Mouse (Mus musculus) regulatory T cell (primary cell): ENCODE measurements around the gene Slc27a5.

Source experiments
- in situ Hi-C: fragments of 300-600 bp; cut with MboI, MseI; formaldehyde crosslinking; loops from one replicate; pipeline ENCODE4 v1.15.1; 2025; ENCODE audit warnings: high pct_unique_total_duplicates

Slc27a5 gene

GRCm38 (mm10) chr7:13024805-13025204, 26.8 kb upstream of the Slc27a5 start:
- in situ Hi-C loops: no loop called here

- in situ Hi-C loops: no loop called here
Observed at GRCm38 (mm10) chr7:13023928-13024731, 26.1 kb upstream of the Slc27a5 start.

- in situ Hi-C loops: no loop called here
Observed at GRCm38 (mm10) chr7:13022773-13023535, 25.0 kb upstream of the Slc27a5 start.

DNA sequence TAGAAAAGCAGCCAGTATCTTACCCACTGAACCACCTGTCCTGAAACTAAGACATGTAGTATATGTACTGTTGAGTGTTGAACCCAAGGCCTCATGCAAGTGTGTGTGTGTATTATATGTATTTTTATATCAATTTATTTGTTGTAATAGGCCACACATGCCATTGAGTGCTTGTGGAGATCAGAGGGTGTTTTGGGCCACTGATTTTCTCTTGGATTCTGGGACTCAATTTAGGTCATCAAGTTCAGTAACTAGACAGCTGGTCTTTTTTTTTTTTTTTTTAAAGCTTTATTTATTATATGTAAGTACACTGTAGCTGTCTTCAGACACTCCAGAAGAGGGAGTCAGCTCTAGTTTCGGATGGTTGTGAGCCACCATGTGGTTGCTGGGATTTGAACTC, 17.2 kb upstream of the Slc27a5 start:
- in situ Hi-C loops: no loop called here

DNA sequence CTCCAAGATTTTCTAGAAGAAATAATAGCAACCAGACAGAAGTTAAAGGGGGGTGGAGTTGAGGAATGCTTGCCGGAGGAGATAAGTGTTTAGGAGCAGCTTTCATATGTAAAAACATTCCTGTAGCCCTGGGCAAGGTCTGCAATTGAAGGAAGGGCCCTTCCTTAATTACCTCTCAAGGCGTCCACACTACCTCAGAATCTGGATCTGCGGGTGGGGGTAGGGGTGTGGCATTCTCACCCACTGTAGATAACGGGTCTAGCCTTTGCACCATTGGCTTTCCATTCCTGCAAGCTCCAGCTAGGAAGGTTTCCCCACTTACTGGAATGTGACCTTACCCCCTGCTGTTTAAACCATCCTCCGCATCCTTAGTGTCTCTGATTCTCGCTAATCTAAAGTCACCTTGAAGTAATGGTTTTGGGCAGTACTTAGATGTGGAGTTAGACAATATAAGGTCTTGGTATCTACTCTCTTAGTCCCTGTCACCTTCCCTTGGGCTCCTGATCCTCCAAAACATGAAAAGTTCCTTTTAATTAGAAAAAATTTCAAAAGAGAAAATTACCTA, 16.4 kb upstream of the Slc27a5 start:
- in situ Hi-C loops: no loop called here

DNA sequence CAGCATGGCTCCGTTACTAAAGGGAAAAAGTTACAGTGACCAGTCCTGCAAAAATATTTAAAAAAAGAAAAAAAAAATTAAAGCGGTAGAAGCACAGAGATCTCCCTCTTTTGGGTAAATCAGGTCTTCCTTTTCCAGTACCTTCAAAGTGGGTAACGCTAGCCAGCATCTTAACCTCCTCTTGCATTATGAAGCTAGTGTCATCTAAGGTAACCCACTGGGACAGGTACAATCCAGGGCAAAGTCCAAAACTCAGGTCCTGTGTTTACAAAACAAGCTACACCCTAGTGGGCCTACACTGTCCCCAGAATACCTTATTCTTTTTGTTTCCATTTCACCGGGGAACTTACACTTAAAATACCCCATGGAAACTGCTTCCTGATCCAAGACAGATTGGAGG, 15.7 kb upstream of the Slc27a5 start:
- in situ Hi-C loops: no loop called here

GRCm38 (mm10) chr7:13010005-13010908, 12.3 kb upstream of the Slc27a5 start, which contains the start of gene Zbtb45:
Zbtb45 (minus strand) TSS chr7:13010034.
- in situ Hi-C loops: no loop called here

DNA sequence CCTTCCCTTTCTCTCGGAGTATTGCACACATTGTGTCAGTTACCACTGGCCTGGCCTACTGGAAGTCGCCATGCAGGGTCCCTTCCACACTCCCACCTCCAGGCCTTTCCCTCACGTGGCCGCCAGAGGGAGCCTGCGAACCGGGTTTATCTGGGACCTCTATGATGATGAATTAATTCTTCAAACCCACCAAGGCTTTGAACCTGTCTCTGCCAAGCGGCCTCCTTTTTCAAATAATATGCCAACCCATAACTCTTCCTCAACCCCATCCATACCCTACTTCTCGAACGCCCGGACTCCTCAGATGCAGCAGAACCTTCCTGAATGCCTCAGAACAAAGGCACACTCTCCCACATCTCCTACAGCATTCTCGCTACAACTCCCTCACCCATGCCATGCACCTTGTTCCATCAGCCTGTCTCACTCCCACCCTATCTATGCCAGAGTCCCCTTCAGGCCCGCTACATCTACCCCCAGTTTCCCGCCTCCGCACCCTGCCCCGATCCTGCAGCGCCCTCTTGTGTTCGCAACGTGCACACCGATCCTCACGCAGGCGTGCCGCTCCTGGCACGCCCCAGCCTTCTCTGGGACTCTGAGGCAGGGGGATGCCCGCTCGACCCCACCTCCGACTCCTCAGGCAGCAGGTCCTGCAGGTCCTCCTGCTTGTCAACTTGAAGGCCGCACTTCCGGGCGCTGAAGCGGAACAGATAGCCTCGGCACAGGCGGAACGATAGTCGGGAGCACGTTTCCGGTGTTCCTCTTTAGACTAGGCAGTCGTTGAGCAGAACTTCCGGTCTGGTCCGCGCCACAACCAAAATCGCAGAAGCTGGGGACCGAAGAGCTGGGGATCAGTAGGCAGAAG, 11.4 kb upstream of the Slc27a5 start:
- in situ Hi-C loops: loop anchor here (5.0 kb wide), 2 partner anchors 33 to 182 kb away; no protein-coding TSS in a partner anchor

DNA sequence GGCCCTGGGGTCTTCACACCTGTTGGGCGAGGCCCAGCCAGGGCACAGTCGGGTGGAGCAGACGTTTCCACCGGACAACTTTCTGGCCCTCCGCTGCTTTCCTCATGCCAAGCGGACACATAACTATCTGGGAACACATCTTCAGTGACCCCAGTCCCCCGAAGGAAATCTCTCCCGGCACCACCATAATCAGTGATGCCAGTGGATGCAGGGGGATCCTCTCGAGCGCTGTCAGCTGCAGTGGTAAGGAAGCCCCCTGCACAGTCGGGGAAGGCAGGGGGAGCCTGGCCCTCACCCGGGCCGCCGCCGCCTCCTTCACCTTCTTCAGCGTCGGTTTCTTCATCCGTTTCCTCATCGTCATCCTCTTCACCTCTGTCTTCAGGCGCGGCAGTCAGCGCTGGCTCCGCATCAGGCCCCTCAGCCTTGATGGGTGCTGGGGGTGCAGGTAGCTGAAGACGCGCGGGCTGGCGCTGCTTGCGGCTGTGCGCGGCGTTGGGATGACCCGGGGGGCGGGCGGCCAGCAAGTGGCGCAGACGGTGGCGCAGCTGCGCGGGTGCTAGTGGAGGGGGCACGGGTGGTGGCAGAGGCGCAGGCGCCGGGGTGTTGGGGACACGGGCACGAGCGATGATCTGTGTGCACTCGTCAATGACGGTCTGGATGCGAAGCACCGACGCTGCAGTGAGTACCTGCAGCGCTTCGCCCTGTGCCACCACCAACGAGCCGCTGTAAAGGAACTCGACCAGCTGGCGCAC, 9.5 kb upstream of the Slc27a5 start:
- in situ Hi-C loops: loop anchor here (5.0 kb wide), 2 partner anchors 35 to 180 kb away; no protein-coding TSS in a partner anchor

DNA sequence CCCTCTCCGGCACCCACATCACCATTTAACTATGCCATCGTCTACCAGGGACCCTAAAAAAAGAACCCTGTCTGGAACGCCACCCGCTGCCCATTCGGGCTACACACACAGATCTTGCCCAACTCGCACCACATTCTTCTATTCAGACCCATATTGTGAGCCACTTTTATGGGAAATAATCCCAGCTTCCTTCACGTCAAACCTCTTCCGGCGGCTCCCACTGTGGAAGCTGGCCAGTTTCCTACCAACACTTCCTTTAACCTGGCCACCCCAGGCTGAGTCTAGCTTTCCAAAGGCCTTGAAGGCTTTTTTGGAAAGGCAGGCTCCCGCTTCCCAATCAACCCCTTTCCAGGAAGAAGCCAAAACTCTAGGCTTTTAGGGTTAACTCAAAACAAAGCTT, 8.5 kb upstream of the Slc27a5 start:
- in situ Hi-C loops: loop anchor here (5.0 kb wide), 2 partner anchors 36 to 179 kb away; no protein-coding TSS in a partner anchor

DNA sequence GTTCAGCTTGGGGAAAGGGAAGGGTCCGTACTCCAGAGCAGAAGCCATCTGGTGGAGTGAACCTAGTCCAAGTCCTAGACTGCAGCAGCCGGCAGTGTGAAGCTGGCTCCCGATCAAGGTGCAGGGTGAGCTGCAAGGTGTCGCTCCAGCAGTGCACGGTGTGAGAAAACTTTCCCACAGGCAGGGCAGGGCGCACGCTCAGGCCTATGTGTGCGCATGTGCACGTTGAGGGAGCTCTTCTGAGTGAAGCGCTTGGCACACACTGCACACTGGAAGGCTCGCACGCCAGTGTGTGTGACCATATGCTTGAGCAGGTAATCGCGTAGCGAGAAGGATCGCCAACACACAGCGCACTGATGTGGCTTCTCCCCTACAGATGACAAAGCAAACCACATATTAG, 8.0 kb upstream of the Slc27a5 start:
- in situ Hi-C loops: loop anchor here (5.0 kb wide), 2 partner anchors 36 to 179 kb away; no protein-coding TSS in a partner anchor

GRCm38 (mm10) chr7:13003380-13003779, 5.4 kb upstream of the Slc27a5 start:
- in situ Hi-C loops: no loop called here

GRCm38 (mm10) chr7:13001584-13001983, 3.6 kb upstream of the Slc27a5 start:
- in situ Hi-C loops: no loop called here

DNA sequence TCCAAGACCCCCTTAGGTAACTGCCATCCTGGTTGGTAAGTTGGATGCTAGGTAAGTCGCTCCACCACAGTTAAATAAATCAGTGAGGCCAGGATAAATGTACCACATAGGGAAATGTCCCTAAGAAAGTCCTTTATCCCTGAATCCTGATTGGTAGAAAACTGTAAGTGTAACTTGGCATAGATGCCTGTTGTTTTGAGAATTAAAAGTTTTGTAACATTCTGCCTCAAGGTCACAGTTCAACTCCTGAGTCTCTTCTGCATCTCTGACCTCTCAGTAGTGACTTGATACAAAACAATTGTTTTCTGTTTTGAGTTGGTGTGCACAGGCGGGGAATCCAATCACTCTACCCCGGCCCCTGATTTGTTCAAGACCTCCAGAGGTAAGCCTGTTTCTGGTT, 859 bp upstream of the Slc27a5 start, which contains the start of gene Trim28:
Gene Trim28, plus strand, starts transcription at position 264 of the 400 bp plus-strand sequence.
- in situ Hi-C loops: no loop called here

DNA sequence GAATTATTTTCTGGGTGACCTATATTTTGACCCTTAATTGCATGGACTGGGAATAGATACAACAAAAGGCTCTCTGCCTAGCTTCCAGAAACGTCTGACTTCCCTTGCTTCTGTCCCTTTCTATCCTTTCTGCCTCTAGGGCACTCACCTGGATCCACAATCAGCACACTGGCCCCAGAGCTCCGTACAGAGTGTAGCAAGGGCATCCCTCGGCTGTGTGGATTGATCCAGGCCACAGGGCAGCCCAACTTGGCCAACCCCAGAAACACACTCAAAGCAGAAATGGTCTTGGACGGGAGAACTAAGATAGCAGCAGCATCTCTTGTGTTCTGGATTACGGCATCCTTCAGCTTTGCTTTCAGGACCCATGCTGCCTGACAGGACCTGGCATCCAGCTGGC, 762 bp downstream of the Slc27a5 start:
- in situ Hi-C loops: no loop called here

DNA sequence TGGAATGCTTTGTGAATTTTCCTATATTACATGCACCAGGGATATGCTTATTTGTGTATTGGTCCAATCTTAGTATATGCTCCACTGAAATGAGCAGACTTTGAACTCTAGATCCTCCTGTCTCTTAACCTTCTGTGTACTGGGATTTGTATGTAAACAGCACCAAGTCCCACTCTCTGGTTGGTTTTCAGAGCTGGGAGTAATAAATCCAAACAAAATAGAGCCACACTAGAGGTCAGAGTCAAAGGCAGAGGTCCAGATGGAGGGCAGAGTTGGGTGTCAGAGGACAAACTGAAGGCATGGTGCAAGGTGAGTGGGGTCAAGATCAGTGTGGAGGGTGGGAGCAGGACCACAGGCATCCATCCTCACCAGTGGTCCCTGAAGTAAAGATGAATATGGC, 2.1 kb downstream of the Slc27a5 start:
- in situ Hi-C loops: no loop called here

GRCm38 (mm10) chr7:12993148-12993547, 4.8 kb downstream of the Slc27a5 start:
- in situ Hi-C loops: no loop called here

GRCm38 (mm10) chr7:12992222-12992621, 5.8 kb downstream of the Slc27a5 start:
- in situ Hi-C loops: no loop called here

- in situ Hi-C loops: no loop called here
Observed at GRCm38 (mm10) chr7:12987409-12988189, 10.4 kb downstream of the Slc27a5 start.
